Mouse (Mus musculus): ENCODE measurements around the gene Cask. TPM values are rescaled to one million over a fixed set of nuclear protein-coding genes. Genes with fewer than 3 reads are reported as not detected.

Gene Cask
- polyA plus RNA-seq, 1 experiment from 2014 or later = 9.4 TPM

- H3K27ac ChIP-seq (replicated peaks in 1 of 2; ENCODE audit: control insufficient read depth in 1 of 2, insufficient read depth in 1 of 2, low read depth in 2 of 2, low read length in 2 of 2) = peak overlapping the region; percentile 84 to 88
- peak; percentile 91 for ATAC-seq (ENCODE audit: insufficient number of reproducible peaks, insufficient read depth, low FRiP score, low read depth)
- peak overlapping the region; percentile 71 for H3K4me2 ChIP-seq (ENCODE audit: low read length)
- no peaks in the 10 kb centered on the region for H3K27me3 ChIP-seq (ENCODE audit: control insufficient read depth, insufficient read depth, low read length)
- H3K4me1 ChIP-seq (ENCODE audit: control insufficient read depth in 2 of 2, insufficient read depth in 2 of 2, low read length in 2 of 2) = no peaks in the 10 kb centered on the region
- peak overlapping the region; percentile 64 to 83 for H3K4me3 ChIP-seq (ENCODE audit: control insufficient read depth in 1 of 2, insufficient read depth in 1 of 2, low read depth in 1 of 2, low read length in 2 of 2)
- no peaks in the 10 kb centered on the region for H3K9me3 ChIP-seq (ENCODE audit: control insufficient read depth, low read length)
- no peaks in the 10 kb centered on the region for H3K36me3 ChIP-seq (ENCODE audit: control insufficient read depth, insufficient read depth, low read length)
- peak overlapping the region; percentile 82 for H3K9ac ChIP-seq (ENCODE audit: low read length)
- 14% methylated on average over 47 of the region's 59 CpGs for WGBS
Observed at GRCm38 (mm10) chrX:13846653-13847501, 4.3 kb downstream of the Cask start.

- Histone ChIP-seq H3K27ac (replicated peaks in 1 of 2; ENCODE audit: control insufficient read depth in 1 of 2, insufficient read depth in 1 of 2, low read depth in 2 of 2, low read length in 2 of 2) (peak overlapping the region; percentile 84 to 88), H3K27me3 (ENCODE audit: control insufficient read depth, insufficient read depth, low read length) (no peaks in the 10 kb centered on the region), H3K9me3 (ENCODE audit: control insufficient read depth, low read length) (no peaks in the 10 kb centered on the region), H3K36me3 (ENCODE audit: control insufficient read depth, insufficient read depth, low read length) (no peaks in the 10 kb centered on the region), H3K9ac (ENCODE audit: low read length) (peak overlapping the region; percentile 82), H3K4me2 (ENCODE audit: low read length) (peak overlapping the region; percentile 67), H3K4me1 (ENCODE audit: control insufficient read depth in 2 of 2, insufficient read depth in 2 of 2, low read length in 2 of 2) (no peaks in the 10 kb centered on the region), H3K4me3 (ENCODE audit: control insufficient read depth in 1 of 2, insufficient read depth in 1 of 2, low read depth in 1 of 2, low read length in 2 of 2) (peak overlapping the region; percentile 64 to 83)
- 19% methylated on average over 67 of the region's 100 CpGs for WGBS
- peak; percentile 89 for ATAC-seq (ENCODE audit: insufficient number of reproducible peaks, insufficient read depth, low FRiP score, low read depth)
Observed at GRCm38 (mm10) chrX:13845858-13846652, 5.1 kb downstream of the Cask start.

GRCm38 (mm10) chrX:13845141-13845857 lies 5.9 kb downstream of the Cask start:
- H3K27me3 ChIP-seq (ENCODE audit: control insufficient read depth, insufficient read depth, low read length) = no peaks in the 10 kb centered on the region
- H3K4me2 ChIP-seq (ENCODE audit: low read length) = peak overlapping the region; percentile 67
- H3K4me3 ChIP-seq (ENCODE audit: control insufficient read depth in 1 of 2, insufficient read depth in 1 of 2, low read depth in 1 of 2, low read length in 2 of 2) = peak overlapping the region; percentile 64 to 83
- H3K9me3 ChIP-seq (ENCODE audit: control insufficient read depth, low read length) = no peaks in the 10 kb centered on the region
- H3K9ac ChIP-seq (ENCODE audit: low read length) = peak overlapping the region; percentile 82
- 23% methylated on average over 22 of the region's 22 CpGs for WGBS
- H3K36me3 ChIP-seq (ENCODE audit: control insufficient read depth, insufficient read depth, low read length) = no peaks in the 10 kb centered on the region
- peak overlapping the region in 1 of 2 experiments; percentile 88; a peak in 1 of 4 replicates for H3K27ac ChIP-seq (replicated peaks in 1 of 2; ENCODE audit: control insufficient read depth in 1 of 2, insufficient read depth in 1 of 2, low read depth in 2 of 2, low read length in 2 of 2)
- no peak for ATAC-seq (ENCODE audit: insufficient number of reproducible peaks, insufficient read depth, low FRiP score, low read depth)
- no peaks in the 10 kb centered on the region for H3K4me1 ChIP-seq (ENCODE audit: control insufficient read depth in 2 of 2, insufficient read depth in 2 of 2, low read length in 2 of 2)

- Histone ChIP-seq H3K4me3 (ENCODE audit: control insufficient read depth in 1 of 2, insufficient read depth in 1 of 2, low read depth in 1 of 2, low read length in 2 of 2) (no peak overlapping the region), H3K27me3 (ENCODE audit: control insufficient read depth, insufficient read depth, low read length) (no peaks in the 10 kb centered on the region), H3K9me3 (ENCODE audit: control insufficient read depth, low read length) (no peaks in the 10 kb centered on the region), H3K36me3 (ENCODE audit: control insufficient read depth, insufficient read depth, low read length) (no peaks in the 10 kb centered on the region), H3K9ac (ENCODE audit: low read length) (no peak overlapping the region), H3K4me2 (ENCODE audit: low read length) (no peak overlapping the region), H3K27ac (replicated peaks in 1 of 2; ENCODE audit: control insufficient read depth in 1 of 2, insufficient read depth in 1 of 2, low read depth in 2 of 2, low read length in 2 of 2) (no peak overlapping the region), H3K4me1 (ENCODE audit: control insufficient read depth in 2 of 2, insufficient read depth in 2 of 2, low read length in 2 of 2) (no peaks in the 10 kb centered on the region)
- no peak for ATAC-seq (ENCODE audit: insufficient number of reproducible peaks, insufficient read depth, low FRiP score, low read depth)
- WGBS = 73% methylated on average over 1 of the region's 1 CpGs
Observed at GRCm38 (mm10) chrX:13822792-13823191, 28.4 kb downstream of the Cask start.

GRCm38 (mm10) chrX:13798754-13799153 lies 52.4 kb downstream of the Cask start:
- no peak overlapping the region for H3K9ac ChIP-seq (ENCODE audit: low read length)
- H3K9me3 ChIP-seq (ENCODE audit: control insufficient read depth, low read length) = no peaks in the 10 kb centered on the region
- no peak overlapping the region for H3K4me3 ChIP-seq (ENCODE audit: control insufficient read depth in 1 of 2, insufficient read depth in 1 of 2, low read depth in 1 of 2, low read length in 2 of 2)
- no peak overlapping the region for H3K27ac ChIP-seq (replicated peaks in 1 of 2; ENCODE audit: control insufficient read depth in 1 of 2, insufficient read depth in 1 of 2, low read depth in 2 of 2, low read length in 2 of 2)
- WGBS = 54% methylated on average over 2 of the region's 2 CpGs
- no peak for ATAC-seq (ENCODE audit: insufficient number of reproducible peaks, insufficient read depth, low FRiP score, low read depth)
- H3K27me3 ChIP-seq (ENCODE audit: control insufficient read depth, insufficient read depth, low read length) = no peaks in the 10 kb centered on the region
- no peak overlapping the region for H3K4me2 ChIP-seq (ENCODE audit: low read length)
- no peaks in the 10 kb centered on the region for H3K4me1 ChIP-seq (ENCODE audit: control insufficient read depth in 2 of 2, insufficient read depth in 2 of 2, low read length in 2 of 2)
- no peaks in the 10 kb centered on the region for H3K36me3 ChIP-seq (ENCODE audit: control insufficient read depth, insufficient read depth, low read length)

GRCm38 (mm10) chrX:13765672-13766071 lies 85.5 kb downstream of the Cask start:
- WGBS = 82% methylated on average over 1 of the region's 1 CpGs
- ATAC-seq (ENCODE audit: insufficient number of reproducible peaks, insufficient read depth, low FRiP score, low read depth) = no peak
- no peak overlapping the region for H3K9ac ChIP-seq (ENCODE audit: low read length)

GRCm38 (mm10) chrX:13765024-13765423 lies 86.1 kb downstream of the Cask start:
- H3K36me3 ChIP-seq (ENCODE audit: control insufficient read depth, insufficient read depth, low read length) = no peaks in the 10 kb centered on the region
- H3K9me3 ChIP-seq (ENCODE audit: control insufficient read depth, low read length) = no peaks in the 10 kb centered on the region
- H3K4me3 ChIP-seq (ENCODE audit: control insufficient read depth in 1 of 2, insufficient read depth in 1 of 2, low read depth in 1 of 2, low read length in 2 of 2) = no peak overlapping the region
- no peak overlapping the region for H3K4me2 ChIP-seq (ENCODE audit: low read length)
- no peak overlapping the region for H3K9ac ChIP-seq (ENCODE audit: low read length)
- no peaks in the 10 kb centered on the region for H3K4me1 ChIP-seq (ENCODE audit: control insufficient read depth in 2 of 2, insufficient read depth in 2 of 2, low read length in 2 of 2)
- H3K27ac ChIP-seq (replicated peaks in 1 of 2; ENCODE audit: control insufficient read depth in 1 of 2, insufficient read depth in 1 of 2, low read depth in 2 of 2, low read length in 2 of 2) = no peak overlapping the region
- no peaks in the 10 kb centered on the region for H3K27me3 ChIP-seq (ENCODE audit: control insufficient read depth, insufficient read depth, low read length)
- no peak for ATAC-seq (ENCODE audit: insufficient number of reproducible peaks, insufficient read depth, low FRiP score, low read depth)
- WGBS = 76% methylated on average over 1 of the region's 1 CpGs

More at GRCm38 (mm10) chrX:13765672-13766071, 85.5 kb downstream of the Cask start:
- Histone ChIP-seq H3K4me3 (ENCODE audit: control insufficient read depth in 1 of 2, insufficient read depth in 1 of 2, low read depth in 1 of 2, low read length in 2 of 2) (no peak overlapping the region), H3K36me3 (ENCODE audit: control insufficient read depth, insufficient read depth, low read length) (no peaks in the 10 kb centered on the region), H3K9me3 (ENCODE audit: control insufficient read depth, low read length) (no peaks in the 10 kb centered on the region), H3K4me1 (ENCODE audit: control insufficient read depth in 2 of 2, insufficient read depth in 2 of 2, low read length in 2 of 2) (no peaks in the 10 kb centered on the region), H3K4me2 (ENCODE audit: low read length) (no peak overlapping the region), H3K27ac (replicated peaks in 1 of 2; ENCODE audit: control insufficient read depth in 1 of 2, insufficient read depth in 1 of 2, low read depth in 2 of 2, low read length in 2 of 2) (no peak overlapping the region), H3K27me3 (ENCODE audit: control insufficient read depth, insufficient read depth, low read length) (no peaks in the 10 kb centered on the region)

Measured in heart, embryonic 14.5 days (tissue).